Mouse (Mus musculus) stomach, embryonic 15.5 days (tissue): ENCODE data around the gene Pdzd2. TPM values are rescaled to one million over a fixed set of nuclear protein-coding genes. Genes with fewer than 3 reads are reported as not detected.

Experiments
- microRNA-seq: library from miRNA; unstranded; fragments of <30 nt; microRNA quantifications from one replicate; pipeline ENCODE4, GENCODE M21; 2016
- polyA plus RNA-seq: library from polyadenylated mRNA; unstranded; fragments of >200 nt; fragmentation: Nextera tagmentation; extraction: Ambion mirVana; gene quantifications from 2 replicates; pipeline ENCODE4 v1.2.1, GENCODE M21; 2015

The Pdzd2 gene
- polyA plus RNA-seq, 1 experiment from 2014 or later, result 28.3 TPM

Small RNA genes lying within 50 kb of the gene (microRNA-seq; reads per million reads assigned to microRNA genes)
- gene Gm24135 (not detected), gene Gm24302 (not detected)

Other genes starting within 250 kb of the Pdzd2 start
- gene 6030458C11Rik, start 84.7 kb upstream of the Pdzd2 start, polyA plus RNA-seq, result 37.8 and 38.5 TPM in 2 replicates
- 28.1 and 31.8 TPM in 2 replicates for gene Drosha, start 84.9 kb upstream of the Pdzd2 start, polyA plus RNA-seq